In the genomic region with DNA sequence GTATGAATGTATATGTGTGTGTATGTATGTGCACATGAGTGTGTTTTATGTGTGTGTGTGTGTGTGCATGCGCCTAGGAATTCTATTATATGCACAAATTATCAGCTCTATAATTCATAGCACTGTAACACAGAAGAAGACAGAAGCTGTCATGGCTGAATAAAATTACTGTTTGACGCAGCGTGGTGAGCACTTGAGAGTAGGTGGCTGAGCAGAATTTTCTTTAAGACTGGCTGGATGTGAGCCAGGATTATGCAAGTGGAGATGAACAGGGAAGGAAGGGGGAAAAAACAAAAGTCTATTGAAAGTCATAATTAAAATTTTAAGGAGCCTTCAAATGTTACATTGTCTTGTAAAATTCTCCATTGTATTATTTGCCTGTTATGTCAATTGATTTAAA, we compare ENCODE assay signal across 12 mouse cellular contexts.
DNase-seq lines count a peak whose midpoint lies in the region; ATAC-seq and TF ChIP-seq lines count a peak whose summit lies in the region.
"Had no signal": no experiment of that assay in that cellular context is flagged by ENCODE, and none has a peak within 500 bp of the region (broad histone marks: within the 10 kb centered on the region; RNA-seq: fewer than 3 reads in every experiment).

No protein-coding gene starts in this region.

- no peak for DNase-seq in forebrain, embryonic 10.5 days (ENCODE audit: extremely low spot score, low spot score)
- no peak for DNase-seq in midbrain, embryonic 10.5 days (ENCODE audit: low spot score)
- peak in 1 of 2 experiments; percentile 47 for DNase-seq in left cerebral cortex, adult 2 months (ENCODE audit: extremely low spot score in 1 of 2, low spot score in 2 of 2)
- DNase-seq in spleen, postnatal 4 days (ENCODE audit: low spot score in 2 of 2), result no peak
- DNase-seq in adrenal gland, postnatal 25 days, result no peak
- DNase-seq: cerebellum, postnatal 36 days; kidney, adult 9 months had no signal

- 38% methylated on average over 3 of the region's 3 CpGs for WGBS in forebrain, embryonic 12.5 days
- 74% methylated on average over 3 of the region's 3 CpGs for WGBS in forebrain, embryonic 10.5 days
- WGBS in midbrain, embryonic 13.5 days, result 36% methylated on average over 3 of the region's 3 CpGs
- WGBS in midbrain, embryonic 10.5 days, result 76% methylated on average over 3 of the region's 3 CpGs
- WGBS in stomach, embryonic 15.5 days, result 44% methylated on average over 3 of the region's 3 CpGs

- no peak overlapping the region for H3K4me2 ChIP-seq in forebrain, embryonic 12.5 days
- H3K4me2 ChIP-seq in midbrain, embryonic 13.5 days (replicated peaks), result peak overlapping the region; percentile 11
- no peak overlapping the region for H3K4me2 ChIP-seq in stomach, embryonic 15.5 days

- TF ChIP-seq CTCF in left cerebral cortex, adult 2 months (IDR thresholded peaks at IDR 0.05), result no peak

- no peaks in the 10 kb centered on the region for H3K27me3 ChIP-seq in forebrain, embryonic 12.5 days
- no peaks in the 10 kb centered on the region for H3K27me3 ChIP-seq in forebrain, embryonic 10.5 days (ENCODE audit: poor library complexity, severe bottlenecking)
- H3K27me3 ChIP-seq in midbrain, embryonic 13.5 days, result no peaks in the 10 kb centered on the region
- H3K27me3 ChIP-seq in midbrain, embryonic 10.5 days (ENCODE audit: low read depth, poor library complexity, severe bottlenecking), result no peaks in the 10 kb centered on the region; the same call in 1 of the 2 replicates
- no peaks in the 10 kb centered on the region for H3K27me3 ChIP-seq in stomach, embryonic 15.5 days (replicated peaks)

- H3K9ac ChIP-seq in forebrain, embryonic 12.5 days, result no peak overlapping the region
- H3K9ac ChIP-seq in midbrain, embryonic 13.5 days (replicated peaks), result 0 out of 2 replicates have a peak overlapping the region, but pooled peaks have one; percentile 25
- H3K9ac ChIP-seq in stomach, embryonic 15.5 days, result no peak overlapping the region

- intact Hi-C loops in left cerebral cortex, adult 2 months (cut with DNase I), result loop anchor here (1.0 to 2.0 kb wide), 2 partner anchors 23 to 55 kb away; no protein-coding TSS in a partner anchor

- H3K27ac ChIP-seq in forebrain, embryonic 12.5 days, result peak overlapping the region; percentile 26; the same call in 1 of the 2 replicates
- H3K27ac ChIP-seq in forebrain, embryonic 10.5 days, result no peak overlapping the region
- peak overlapping the region; percentile 57; the same call in 1 of the 2 replicates for H3K27ac ChIP-seq in midbrain, embryonic 13.5 days
- H3K27ac ChIP-seq in midbrain, embryonic 10.5 days (replicated peaks), result no peak overlapping the region
- peak overlapping the region; percentile 78 for H3K27ac ChIP-seq in left cerebral cortex, adult 2 months
- 0 out of 2 replicates have a peak overlapping the region, but pooled peaks have one; percentile 77 for H3K27ac ChIP-seq in stomach, embryonic 15.5 days
- H3K27ac ChIP-seq: heart, embryonic 10.5 days; macrophage had no signal

- peak; percentile 57; the same call in 1 of the 2 replicates for ATAC-seq in forebrain, embryonic 12.5 days (ENCODE audit: low FRiP score)
- peak; percentile 34; the same call in 1 of the 2 replicates for ATAC-seq in midbrain, embryonic 13.5 days
- no peak for ATAC-seq in stomach, embryonic 15.5 days (ENCODE audit: insufficient read depth, low FRiP score, low read depth)

- peaks cover 38% of the 10 kb centered on the region for H3K4me1 ChIP-seq in forebrain, embryonic 12.5 days
- H3K4me1 ChIP-seq in forebrain, embryonic 10.5 days, result peaks cover 46% of the 10 kb centered on the region
- peaks cover 55% of the 10 kb centered on the region for H3K4me1 ChIP-seq in midbrain, embryonic 13.5 days (replicated peaks)
- peaks cover 68% of the 10 kb centered on the region for H3K4me1 ChIP-seq in midbrain, embryonic 10.5 days
- 0 out of 2 replicates have a peak, but pooled peaks cover 11% of the 10 kb centered on the region for H3K4me1 ChIP-seq in stomach, embryonic 15.5 days

- H3K9me3 ChIP-seq in forebrain, embryonic 12.5 days, result no peaks in the 10 kb centered on the region
- H3K9me3 ChIP-seq in forebrain, embryonic 10.5 days, result no peaks in the 10 kb centered on the region
- H3K9me3 ChIP-seq in midbrain, embryonic 13.5 days, result no peaks in the 10 kb centered on the region
- no peaks in the 10 kb centered on the region for H3K9me3 ChIP-seq in midbrain, embryonic 10.5 days (replicated peaks)
- no peaks in the 10 kb centered on the region for H3K9me3 ChIP-seq in stomach, embryonic 15.5 days
- H3K9me3 ChIP-seq: heart, embryonic 10.5 days had no signal

- H3K4me3 ChIP-seq in forebrain, embryonic 12.5 days (replicated peaks), result no peak overlapping the region
- H3K4me3 ChIP-seq in forebrain, embryonic 10.5 days, result no peak overlapping the region
- H3K4me3 ChIP-seq in midbrain, embryonic 13.5 days (replicated peaks), result no peak overlapping the region
- no peak overlapping the region for H3K4me3 ChIP-seq in midbrain, embryonic 10.5 days
- H3K4me3 ChIP-seq in left cerebral cortex, adult 2 months, result no peak overlapping the region
- no peak overlapping the region for H3K4me3 ChIP-seq in stomach, embryonic 15.5 days (replicated peaks)
- H3K4me3 ChIP-seq: heart, embryonic 10.5 days had no signal

- no peaks in the 10 kb centered on the region for H3K36me3 ChIP-seq in forebrain, embryonic 12.5 days (replicated peaks)
- H3K36me3 ChIP-seq in forebrain, embryonic 10.5 days (replicated peaks), result no peaks in the 10 kb centered on the region
- no peaks in the 10 kb centered on the region for H3K36me3 ChIP-seq in midbrain, embryonic 13.5 days
- H3K36me3 ChIP-seq in midbrain, embryonic 10.5 days, result no peaks in the 10 kb centered on the region
- no peaks in the 10 kb centered on the region for H3K36me3 ChIP-seq in stomach, embryonic 15.5 days
- H3K36me3 ChIP-seq: heart, embryonic 10.5 days had no signal

Comparison
In these comparisons a context has a peak if more than half of its experiments do, and no peak if none do; other contexts are left out.
1. H3K27ac ChIP-seq: peak in forebrain, embryonic 12.5 days (single experiment), midbrain, embryonic 13.5 days (single experiment), left cerebral cortex, adult 2 months (single experiment) and stomach, embryonic 15.5 days (single experiment); none in forebrain, embryonic 10.5 days (single experiment) and midbrain, embryonic 10.5 days (single experiment).